Mouse (Mus musculus) E14TG2a.4 (cell line): ENCODE results near the gene Gm20388.

Experiments used
- H3K27me3 ChIP-seq: 2 replicates; pipeline ENCODE4 v1.6.1; 2014; ENCODE audit warnings: low read length, control low read depth; ENCODE audit not compliant: insufficient read depth
- H3K36me3 ChIP-seq: 2 replicates; pipeline ENCODE4 v1.6.1; 2014; ENCODE audit warnings: low read length, control low read depth; ENCODE audit not compliant: insufficient read depth
- H3K4me1 ChIP-seq: replicated peaks from 2 replicates; pipeline ENCODE4 v1.6.1; 2014; ENCODE audit warnings: low read depth, low read length, control low read depth
- H3K4me3 ChIP-seq: replicated peaks from 2 replicates; pipeline ENCODE4 v1.5.1; 2014; ENCODE audit warnings: mild to moderate bottlenecking, low read length
- H3K9me3 ChIP-seq: 2 replicates; pipeline ENCODE4 v1.6.1; 2014; ENCODE audit warnings: low read length, control low read depth
- CTCF ChIP-seq: conservative IDR thresholded peaks from 2 replicates; pipeline ENCODE4 v1.5.1; 2014; ENCODE audit warnings: low read length
- NANOG ChIP-seq: IDR thresholded peaks from 2 replicates; pipeline ENCODE4 v1.6.1; 2014; ENCODE audit warnings: borderline replicate concordance, low read length, mixed read lengths
- POU5F1 ChIP-seq: IDR thresholded peaks from 2 replicates; pipeline ENCODE4 v1.6.1; 2014; ENCODE audit warnings: low read length, borderline replicate concordance

Gene Gm20388

DNA sequence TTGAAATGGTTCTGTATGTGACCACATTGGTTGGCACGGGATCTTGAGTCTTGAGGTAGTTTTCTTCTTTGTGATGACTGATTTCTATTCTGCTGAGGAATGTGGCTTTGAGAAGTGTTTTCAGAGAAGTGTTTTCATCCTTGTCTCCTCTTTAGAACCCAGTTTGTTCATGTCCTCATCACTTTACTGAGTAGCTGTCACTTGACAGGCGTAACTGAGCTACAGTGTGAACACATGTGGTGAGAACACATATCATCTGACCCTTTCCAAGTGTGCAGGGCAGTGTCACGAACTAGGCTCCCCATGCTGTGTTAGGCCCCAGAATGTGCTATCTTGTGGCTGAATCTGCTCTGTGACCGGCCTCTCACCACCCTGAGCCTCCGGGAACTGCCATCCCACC is 2181.8 kb downstream of the Gm20388 start:
- H3K4me3 ChIP-seq: no peak overlapping the region
- no peaks in the 10 kb centered on the region for H3K36me3 ChIP-seq
- peaks cover 8% of the 10 kb centered on the region; the same call in 1 of the 2 replicates for H3K9me3 ChIP-seq
- H3K4me1 ChIP-seq: no peaks in the 10 kb centered on the region
- H3K27me3 ChIP-seq: 0 out of 2 replicates have a peak, but pooled peaks cover 5% of the 10 kb centered on the region
- TF ChIP-seq CTCF: no peak
- TF ChIP-seq POU5F1: no peak
- no peak for TF ChIP-seq NANOG

DNA sequence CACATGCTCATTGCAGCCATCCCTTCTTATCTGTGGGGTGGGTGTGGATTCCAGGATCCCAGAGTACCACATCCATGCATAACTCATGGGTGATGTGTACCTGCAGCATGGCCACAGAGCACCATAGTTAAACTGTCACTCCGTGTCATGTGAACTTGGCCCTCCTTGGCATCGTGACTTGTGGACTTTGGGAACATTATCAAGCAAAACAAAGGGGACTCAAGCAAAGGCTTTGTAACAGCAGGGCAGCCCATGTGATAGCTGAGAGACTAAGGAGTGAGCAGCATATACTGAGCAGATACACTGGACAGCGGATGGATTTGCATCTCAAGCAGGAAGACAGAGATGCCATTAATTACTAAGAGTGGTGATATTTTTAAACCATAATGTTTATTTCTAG is 2188.1 kb downstream of the Gm20388 start:
- Histone ChIP-seq H3K27me3 (no peaks in the 10 kb centered on the region), H3K4me1 (peaks cover 24% of the 10 kb centered on the region), H3K36me3 (no peaks in the 10 kb centered on the region), H3K4me3 (no peak overlapping the region), H3K9me3 (no peaks in the 10 kb centered on the region)
- TF ChIP-seq CTCF (no peak), POU5F1 (no peak), NANOG (no peak)

DNA sequence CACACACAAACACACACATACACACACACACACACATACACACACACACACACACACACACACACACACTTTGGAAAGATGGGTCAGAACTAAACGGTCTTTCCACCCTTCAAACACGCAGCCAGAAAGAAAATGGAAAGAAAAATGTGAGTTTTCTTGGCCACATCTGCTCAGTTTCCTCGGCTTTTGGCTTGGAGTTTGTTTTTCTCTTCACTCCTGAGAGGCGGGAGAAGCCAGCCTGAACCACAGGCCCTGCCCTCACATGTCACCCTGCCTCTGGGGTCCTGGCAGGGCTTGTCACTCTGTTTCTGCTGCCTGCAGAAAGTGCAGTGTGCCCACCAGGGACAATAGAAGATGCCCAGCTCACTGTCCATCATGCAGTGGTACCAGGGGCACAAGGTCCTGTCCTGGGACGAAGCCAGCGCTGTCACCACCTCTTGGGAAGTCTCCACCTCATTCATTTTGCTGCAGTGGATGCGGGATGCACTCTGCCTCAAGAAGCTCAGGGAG is 2189.1 kb downstream of the Gm20388 start:
- TF ChIP-seq POU5F1 (no peak), NANOG (no peak), CTCF (no peak)
- no peak overlapping the region for H3K4me3 ChIP-seq
- no peaks in the 10 kb centered on the region for H3K27me3 ChIP-seq
- peaks cover 2% of the 10 kb centered on the region; the same call in 1 of the 2 replicates for H3K9me3 ChIP-seq
- H3K4me1 ChIP-seq: peaks cover 34% of the 10 kb centered on the region
- no peaks in the 10 kb centered on the region for H3K36me3 ChIP-seq

DNA sequence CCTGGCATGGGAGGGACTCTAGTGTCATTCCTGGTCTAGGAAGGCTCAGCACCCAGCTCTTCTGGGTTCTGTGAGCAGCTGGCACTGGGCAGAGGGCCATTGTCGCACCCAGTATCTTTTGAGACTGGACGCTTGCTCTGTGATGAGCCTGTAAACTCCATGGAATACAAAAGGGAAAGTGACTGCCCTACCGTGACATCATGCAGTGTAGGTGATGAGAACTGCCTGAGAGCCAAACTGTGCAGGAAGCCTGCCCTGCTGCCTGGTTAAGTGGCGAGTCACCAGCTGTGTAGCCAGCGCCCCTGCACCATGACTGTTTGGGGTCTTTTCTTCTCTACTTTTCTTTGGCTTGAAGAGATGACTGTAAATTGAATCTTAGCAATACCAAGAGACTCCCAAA is 2191.2 kb downstream of the Gm20388 start:
- H3K27me3 ChIP-seq: no peaks in the 10 kb centered on the region
- H3K4me1 ChIP-seq: peaks cover 46% of the 10 kb centered on the region
- no peak overlapping the region for H3K4me3 ChIP-seq
- H3K36me3 ChIP-seq: no peaks in the 10 kb centered on the region
- peaks cover 14% of the 10 kb centered on the region for H3K9me3 ChIP-seq
- TF ChIP-seq POU5F1 (no peak), NANOG (no peak), CTCF (no peak)

DNA sequence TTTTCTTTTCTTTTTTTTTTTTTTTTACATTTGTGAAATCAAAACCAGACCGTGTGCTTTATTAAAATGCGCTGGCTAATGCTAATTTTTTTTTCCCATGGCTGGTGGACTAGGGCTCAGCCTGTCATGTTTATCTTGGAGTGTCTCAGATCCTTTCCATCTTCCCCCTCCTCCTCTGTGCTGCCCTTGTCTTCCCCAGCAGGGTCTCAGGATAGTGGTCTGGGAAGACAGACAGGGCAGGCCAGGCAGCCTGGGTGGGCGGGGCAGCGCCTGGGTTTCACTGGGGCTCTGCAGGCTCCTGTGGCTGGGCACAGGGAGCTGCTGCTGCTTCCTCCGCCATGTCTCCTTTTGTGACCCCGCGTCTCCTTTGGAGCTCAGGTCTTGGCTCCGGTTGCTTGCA is 2191.6 kb downstream of the Gm20388 start:
- Histone ChIP-seq H3K27me3 (no peaks in the 10 kb centered on the region), H3K4me3 (no peak overlapping the region), H3K4me1 (peaks cover 46% of the 10 kb centered on the region), H3K36me3 (no peaks in the 10 kb centered on the region), H3K9me3 (peaks cover 14% of the 10 kb centered on the region)
- no peak for TF ChIP-seq CTCF
- TF ChIP-seq POU5F1: no peak
- no peak for TF ChIP-seq NANOG

DNA sequence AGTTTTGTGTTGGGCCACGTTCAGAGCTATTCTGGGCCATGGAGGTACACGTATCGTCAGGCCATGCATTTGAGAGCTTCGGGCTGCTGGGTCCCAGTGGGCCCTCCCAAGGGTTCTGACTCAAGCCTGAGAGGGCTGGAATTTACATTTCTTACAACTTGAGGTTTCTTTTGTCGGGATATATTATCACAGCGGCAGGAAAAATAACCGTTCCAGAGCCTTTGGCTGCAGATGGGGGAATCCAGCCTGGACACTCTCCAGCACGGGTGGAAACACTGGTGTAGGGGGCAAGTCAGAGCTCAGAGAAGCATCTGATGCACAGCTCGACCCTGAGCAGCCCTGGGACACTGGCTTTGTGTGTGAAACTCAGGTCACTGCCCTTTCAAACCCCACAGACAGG is 2192.6 kb downstream of the Gm20388 start:
- Histone ChIP-seq H3K27me3 (no peaks in the 10 kb centered on the region; the same call in 1 of the 2 replicates), H3K4me1 (peaks cover 46% of the 10 kb centered on the region)
- TF ChIP-seq NANOG (no peak), CTCF (no peak), POU5F1 (no peak)

DNA sequence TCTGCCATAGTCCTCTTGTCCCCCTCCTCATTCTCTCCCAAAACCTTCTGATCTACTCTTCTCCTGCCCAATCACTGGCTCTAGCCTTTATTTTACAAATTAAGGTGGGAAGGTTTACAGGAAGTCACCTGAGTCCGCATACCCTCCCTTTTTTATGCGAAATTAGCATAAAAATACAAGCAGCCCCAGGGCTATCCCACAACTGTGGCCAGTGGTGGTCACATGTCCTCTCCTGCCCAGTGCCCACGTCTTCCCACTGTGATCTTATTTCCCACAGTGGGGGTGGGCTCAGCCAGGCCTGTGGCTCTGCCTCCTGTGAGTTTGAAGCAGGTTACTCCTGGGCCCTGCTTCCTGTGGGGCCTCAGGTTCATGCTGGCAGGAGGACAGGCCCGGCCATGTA is 2194.0 kb downstream of the Gm20388 start:
- H3K36me3 ChIP-seq: no peaks in the 10 kb centered on the region
- peaks cover 47% of the 10 kb centered on the region for H3K4me1 ChIP-seq
- TF ChIP-seq CTCF: no peak
- TF ChIP-seq POU5F1: no peak
- TF ChIP-seq NANOG: no peak
- H3K4me3 ChIP-seq: peak overlapping the region; percentile 32; the same call in 1 of the 2 replicates
- peaks cover 14% of the 10 kb centered on the region for H3K9me3 ChIP-seq
- H3K27me3 ChIP-seq: peaks cover 6% of the 10 kb centered on the region; the same call in 1 of the 2 replicates

More for the DNA sequence above, 2192.6 kb downstream of the Gm20388 start:
- Histone ChIP-seq H3K36me3 (no peaks in the 10 kb centered on the region), H3K9me3 (peaks cover 14% of the 10 kb centered on the region), H3K4me3 (no peak overlapping the region)

DNA sequence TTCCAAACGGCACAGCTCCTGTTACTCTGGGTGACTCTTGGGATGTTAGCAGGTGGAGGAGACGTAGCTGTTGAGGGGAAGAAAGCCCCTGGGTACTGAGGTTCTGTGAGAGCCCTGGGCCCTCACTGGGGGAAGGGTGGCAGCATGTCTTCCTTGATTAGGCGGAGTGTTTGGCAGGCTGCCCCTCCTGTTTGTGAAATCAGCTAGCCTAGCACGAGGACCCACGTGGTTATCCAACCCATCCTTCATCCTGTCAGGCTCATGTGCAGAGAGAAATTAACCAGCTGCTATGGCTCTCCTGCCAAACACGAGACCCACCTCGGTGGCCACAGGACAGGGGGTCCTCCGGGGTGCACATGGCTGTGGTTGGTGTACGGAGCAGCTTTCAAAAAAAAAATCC is 2195.6 kb downstream of the Gm20388 start:
- peaks cover 62% of the 10 kb centered on the region for H3K4me1 ChIP-seq
- TF ChIP-seq NANOG (no peak), POU5F1 (no peak), CTCF (no peak)
- peaks cover 14% of the 10 kb centered on the region for H3K9me3 ChIP-seq
- no peaks in the 10 kb centered on the region for H3K36me3 ChIP-seq
- H3K27me3 ChIP-seq: peaks cover 6% of the 10 kb centered on the region; the same call in 1 of the 2 replicates
- H3K4me3 ChIP-seq: no peak overlapping the region
